Mouse (Mus musculus): ENCODE measurements around the gene Kat6b.

Kat6b gene

DNA sequence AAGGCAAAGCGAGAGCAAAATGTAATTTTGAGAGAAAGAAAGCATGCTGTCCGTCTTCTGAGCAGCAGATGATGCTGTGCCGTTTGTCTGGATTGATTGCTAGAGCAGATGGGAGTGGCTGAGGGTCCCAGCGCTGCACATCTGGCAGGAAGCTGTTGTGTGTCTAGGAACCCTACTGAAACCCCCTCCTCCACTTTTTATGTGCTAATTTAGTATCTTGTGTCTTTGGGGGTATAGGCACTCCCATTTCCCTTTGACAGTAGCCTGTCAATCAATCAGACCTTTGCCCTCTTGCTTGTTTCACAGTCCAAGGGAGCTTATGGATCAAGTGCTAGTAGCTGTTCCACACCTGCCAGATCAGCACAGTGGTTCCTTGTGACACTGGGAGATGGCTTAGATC, 191.9 kb downstream of the Kat6b start:
- no peak for DNase-seq

DNA sequence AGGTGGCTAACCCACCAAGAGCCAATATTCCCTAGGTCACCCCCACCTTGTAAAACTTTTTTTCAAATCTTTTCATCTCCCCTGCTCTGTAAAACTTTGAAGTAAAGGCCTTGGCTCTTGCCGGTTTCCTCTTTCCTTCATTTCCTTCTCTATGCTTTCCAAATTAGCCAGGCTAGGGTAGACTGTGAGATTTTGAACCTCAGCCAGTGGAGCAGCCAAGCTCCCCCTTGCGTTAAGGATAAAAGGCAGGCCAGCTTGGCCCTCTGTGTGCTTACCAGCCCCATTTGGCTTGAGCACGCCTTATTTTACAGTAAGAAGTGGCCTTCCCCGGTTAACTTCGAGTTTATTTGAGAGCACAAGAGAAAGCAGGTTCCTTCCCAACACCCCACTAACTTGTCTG, 193.2 kb downstream of the Kat6b start:
- DNase-seq: no peak

DNA sequence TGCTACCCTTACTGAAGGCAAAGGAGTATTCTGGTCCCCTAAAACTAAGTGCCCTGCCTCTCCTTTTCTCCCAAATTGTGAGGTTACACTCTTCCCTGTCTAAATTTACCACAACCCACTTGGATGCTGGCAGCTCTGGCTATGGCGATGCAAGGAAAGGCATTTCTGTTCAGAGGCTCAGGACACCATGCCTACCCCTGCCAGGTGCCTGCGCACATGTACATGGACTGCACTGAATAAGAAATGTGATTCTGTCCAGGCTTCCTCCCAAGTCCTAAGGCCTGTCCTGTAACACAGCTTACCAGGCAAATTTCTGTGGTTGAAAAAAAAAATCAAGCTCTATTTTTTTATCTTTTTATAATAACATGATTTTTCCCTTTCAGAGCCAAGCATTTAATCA, 195.0 kb downstream of the Kat6b start:
- no peak for DNase-seq

DNA sequence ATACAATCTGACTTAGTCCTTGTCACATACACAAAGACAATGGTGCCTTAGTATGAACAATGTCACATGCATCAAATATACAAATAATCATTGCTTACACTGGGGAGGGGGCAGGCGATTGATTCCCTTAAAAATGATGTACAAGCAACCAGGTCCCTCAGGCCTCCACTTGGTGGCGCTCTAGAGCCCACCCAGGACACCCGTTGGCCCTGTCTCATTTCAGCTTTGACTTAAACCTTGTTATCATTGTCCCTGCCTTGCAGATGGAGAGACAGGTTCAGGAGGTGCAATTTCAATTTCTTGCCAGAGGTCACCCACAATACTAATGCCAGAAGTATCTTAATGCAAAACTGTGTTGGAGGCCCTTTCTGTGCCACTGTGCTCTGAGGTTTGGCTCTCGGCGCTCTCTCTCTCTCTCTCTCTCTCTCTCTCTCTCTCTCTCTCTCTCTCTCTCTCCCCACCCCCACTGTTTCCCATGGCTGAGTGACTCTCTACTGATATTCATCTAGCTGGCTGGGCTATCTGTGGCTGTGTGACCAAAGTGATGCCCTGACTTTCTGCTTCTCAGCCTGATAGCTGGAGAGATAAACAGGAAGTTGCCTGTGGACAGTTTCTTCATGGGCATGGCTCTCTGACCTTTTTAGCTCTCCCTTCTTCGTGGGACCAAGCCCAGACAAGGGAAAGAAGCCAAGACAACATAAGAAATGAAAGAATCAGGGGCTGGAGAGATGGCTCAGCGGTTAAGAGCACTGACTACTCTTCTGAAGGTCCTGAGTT, 197.5 kb downstream of the Kat6b start:
- DNase-seq: no peak

DNA sequence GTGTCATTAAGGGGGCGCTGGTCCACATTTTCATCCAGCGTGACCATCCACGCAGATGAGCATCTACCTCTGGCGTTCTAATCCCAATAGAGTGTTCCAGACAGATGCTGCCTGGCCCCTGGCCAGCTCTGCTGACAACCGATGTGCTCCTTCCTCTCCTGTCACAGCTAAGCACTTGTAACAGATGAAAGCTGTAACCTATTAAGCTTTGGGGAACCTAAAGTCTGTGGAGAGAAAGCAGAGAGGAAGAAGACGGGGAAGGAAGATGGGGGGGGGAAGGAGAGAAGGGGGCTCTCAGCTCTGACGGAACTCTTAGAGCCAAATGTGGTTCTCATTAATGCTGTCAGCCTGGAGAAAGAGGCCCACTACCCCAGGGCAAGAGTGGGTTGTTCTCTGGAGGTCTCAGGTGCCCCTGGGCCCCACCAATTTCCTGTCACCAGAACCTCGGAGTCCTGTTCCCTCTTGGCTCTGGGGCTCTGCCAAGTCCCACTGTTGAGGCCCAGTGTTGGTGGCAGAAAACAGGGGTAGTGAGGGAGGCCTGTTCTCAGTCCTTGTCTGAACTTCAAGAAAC, 198.5 kb downstream of the Kat6b start:
- no peak for DNase-seq

DNA sequence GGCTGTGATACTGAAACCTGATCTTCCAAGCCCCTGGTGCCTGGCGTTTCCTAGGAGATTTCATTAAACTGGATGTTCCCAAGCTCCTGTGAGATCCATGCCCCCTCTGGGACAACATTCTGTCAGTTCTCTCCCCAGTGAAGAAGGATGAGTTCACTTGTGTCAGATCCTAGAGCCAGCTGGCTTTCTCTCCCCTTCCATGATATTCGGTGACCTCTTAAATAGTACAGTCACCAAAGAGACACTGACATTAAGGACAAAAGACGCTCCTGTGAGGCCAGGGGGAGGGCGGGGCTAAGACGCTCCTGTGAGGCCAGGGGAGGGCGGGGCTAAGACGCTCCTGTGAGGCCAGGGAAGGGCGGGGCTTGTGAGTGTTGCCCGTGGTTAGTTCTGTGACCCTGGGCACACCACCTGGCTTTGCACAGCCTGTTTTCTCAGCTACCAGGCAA, 201.5 kb downstream of the Kat6b start:
- peak; percentile 31 for DNase-seq

DNA sequence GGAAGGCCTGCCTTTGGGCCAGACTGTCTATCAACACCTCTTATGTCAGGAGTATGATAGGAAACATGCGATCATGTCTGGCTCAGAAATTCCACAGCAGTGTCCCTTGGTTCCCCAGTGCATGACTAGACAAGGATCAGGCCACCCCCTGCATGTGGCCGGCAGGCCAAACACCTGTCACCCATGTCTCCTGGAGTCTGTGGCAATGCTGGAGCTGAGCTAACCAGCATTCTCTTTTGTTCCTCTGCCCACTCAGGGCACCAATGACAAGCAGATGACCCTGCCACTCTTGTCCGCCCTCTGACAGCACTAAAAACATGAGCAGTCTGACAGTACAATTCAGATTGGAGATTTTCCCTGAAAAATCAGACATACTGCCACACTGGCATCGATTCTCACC, 202.6 kb downstream of the Kat6b start:
- DNase-seq: no peak

DNA sequence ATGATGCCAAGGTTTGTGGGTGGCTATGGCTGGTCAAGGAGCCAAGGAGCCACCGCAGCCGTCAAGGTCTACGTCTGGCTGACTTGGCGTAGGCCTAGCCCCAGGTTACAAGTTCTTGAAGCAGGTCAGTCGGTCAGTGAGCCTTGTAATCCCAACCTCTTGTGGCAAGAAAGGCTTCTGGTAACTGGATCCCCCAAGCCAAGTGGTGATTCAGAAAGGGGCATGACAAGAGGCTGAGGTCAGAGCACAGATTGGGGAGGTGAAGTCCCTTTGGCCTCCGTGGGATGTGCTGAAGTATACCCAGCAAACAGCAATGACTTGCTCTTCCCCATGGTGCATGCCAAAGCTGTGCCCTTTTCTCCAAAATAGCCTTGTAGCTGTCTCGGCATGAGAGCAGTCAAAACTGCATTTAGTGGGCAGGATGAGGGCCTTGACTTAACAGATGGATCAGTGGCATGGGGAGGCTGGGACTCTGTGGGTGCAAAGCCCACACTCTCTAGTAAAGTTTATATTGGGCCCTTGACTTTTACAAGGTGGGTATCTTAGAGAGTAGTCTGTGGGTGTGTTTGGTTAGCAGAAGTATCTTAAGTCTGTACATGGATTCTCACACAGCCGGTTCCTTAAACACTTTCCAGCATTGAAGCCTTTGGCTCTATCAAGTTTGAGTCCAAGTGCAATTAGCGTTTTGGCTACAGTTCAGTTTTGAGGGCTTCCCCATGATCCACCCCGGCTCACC, 204.3 kb downstream of the Kat6b start:
- DNase-seq: no peak

DNA sequence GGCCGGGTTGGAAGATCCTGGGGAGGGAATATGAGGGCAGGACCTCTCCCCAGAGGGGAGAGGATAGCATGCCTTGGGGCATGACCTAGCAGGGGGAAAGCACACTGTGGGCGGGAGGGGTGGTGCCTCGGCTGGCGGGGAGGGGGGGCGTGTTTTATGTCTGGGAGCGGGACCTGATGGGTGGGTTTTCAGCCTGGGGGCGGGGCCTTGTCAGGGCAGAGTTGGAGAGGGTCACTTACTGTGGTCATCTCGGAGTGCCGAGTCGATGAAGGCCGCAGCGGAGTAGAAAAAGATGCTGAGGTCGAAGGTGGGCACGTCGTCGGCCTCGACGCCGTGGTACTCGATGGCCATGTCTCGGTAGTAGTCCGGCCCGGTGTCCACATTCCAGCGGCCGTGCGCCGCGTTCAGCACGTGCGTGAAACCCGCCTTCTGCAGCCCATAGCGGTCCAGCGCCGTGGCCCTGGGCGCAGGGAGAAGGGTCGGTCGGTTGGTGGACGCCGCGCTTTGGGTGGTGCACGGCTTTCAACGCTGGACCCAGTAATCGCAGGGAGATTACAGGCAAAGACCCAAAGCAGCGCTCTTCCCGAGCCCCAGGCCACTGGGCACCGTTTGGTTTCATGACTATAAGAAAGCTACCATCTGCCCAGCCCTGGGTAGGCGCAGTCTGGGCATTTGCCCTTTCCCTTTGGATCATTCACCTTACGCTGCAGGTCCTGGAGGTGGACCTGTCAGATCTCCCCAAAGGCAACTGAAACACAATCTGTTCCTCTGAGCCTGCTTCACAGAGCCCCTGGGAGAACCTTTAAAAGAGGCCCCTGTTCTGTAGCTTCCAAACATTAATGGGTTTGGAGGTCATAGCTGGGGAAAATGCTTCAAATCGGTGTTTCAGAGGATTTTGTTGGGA, 205.4 kb downstream of the Kat6b start:
- no peak for DNase-seq

DNA sequence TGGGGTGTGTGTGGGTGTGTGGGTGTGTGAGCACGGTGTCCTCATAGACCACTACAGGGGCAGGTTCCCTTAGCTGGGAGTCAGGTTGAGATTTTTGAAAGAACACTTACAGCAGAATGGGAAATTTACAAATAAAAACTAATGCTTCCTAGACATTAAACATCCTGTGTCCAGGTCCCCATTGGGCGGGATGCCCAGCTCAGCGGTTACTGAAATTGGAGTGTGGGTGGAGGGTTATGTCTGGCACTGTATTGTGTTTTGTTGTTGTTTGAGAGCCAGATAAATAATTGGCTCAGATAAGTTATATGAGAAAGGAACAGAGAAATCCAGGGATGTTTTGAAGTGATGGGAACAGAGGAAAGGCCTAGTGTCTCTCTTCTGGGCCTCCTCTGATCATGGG, 209.8 kb downstream of the Kat6b start:
- no peak for DNase-seq

DNA sequence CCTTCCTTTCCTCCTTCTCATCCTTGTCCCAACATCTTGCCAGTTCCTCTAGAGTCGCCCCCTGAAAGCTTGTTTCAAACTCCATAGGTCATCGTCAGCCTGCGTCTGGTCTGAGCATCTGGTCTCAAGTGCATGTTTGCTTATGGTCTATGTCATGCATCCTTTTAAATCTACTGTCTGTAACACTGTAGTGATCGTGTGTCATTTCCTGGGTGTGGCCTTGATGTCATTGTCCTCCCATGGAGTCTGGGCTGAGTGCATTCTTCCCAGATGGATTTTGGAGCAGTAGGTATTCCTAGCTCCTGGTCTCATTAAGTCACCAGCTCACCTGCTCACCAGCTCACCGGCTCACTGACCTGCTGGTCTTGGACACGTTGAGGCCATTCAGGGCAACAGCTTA, 213.8 kb downstream of the Kat6b start:
- DNase-seq: no peak

DNA sequence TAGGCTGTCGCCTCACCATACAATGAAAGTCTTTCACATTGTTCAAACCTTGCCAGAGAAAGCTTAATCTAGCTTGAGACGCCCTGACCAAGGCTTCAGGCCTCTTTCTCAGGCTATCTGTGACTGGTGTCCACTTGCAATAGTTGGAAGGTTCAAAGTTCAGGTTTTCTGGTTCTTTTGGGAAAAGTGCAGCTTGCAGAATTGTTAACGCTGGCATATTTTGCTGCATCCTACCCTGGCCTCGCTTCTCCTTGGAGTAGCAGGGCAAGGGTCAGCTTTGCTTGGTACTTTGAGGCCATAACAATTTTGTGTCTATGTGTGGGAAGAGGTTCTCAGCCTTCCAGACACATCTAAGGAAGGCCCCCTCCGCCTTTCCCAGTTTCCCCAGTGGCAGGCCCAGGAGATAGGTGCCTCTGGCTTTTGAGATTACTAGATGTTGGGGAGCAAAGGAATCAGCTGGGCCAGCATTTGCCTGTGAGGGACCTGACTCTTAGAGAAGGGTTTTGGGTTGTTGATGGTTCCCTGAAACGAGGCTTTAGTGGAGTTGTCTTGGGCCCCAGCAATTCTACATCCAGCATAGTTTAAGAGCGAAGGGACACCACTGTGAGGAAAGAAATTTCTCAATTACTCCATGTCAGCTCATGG, 215.1 kb downstream of the Kat6b start:
- DNase-seq: no peak

DNA sequence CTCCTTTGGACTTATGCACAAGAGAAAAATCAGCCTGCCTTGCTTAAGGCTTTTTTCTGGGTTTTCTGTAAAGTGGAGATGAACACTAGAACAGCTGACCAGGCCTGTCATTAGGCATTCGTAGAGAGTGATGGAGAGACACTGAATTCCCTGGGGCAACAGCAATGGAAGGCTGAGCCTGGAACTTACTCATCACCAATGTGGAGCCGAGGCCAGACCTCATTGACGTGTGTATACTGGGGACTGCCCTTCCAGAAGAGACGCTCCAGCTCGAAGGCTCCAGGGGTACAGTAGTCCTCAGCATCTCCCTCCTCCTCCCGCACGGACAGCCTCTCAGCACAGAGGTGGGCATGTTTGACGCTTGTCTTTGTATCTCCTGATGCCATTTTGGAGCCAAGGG, 221.5 kb downstream of the Kat6b start:
- DNase-seq: no peak

DNA sequence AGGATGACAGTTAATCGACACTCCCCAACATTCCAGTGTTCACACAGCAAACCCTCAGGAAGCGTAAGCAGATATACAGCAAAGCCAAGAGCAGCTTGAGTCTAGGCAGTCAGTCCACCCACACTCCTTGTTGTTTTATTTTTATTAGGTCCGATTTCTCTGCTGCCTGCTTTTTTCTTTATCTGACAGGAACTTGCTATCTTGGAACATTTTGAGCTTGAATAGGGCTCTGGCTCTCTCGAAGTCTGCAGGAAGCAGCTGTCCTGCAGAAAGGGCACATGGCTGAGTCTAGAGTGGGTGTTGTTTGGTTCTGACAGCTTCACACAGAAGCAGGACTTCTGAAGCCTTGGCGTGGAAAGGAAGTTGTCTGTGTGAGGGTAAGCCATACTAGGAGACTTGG, 222.0 kb downstream of the Kat6b start:
- no peak for DNase-seq

DNA sequence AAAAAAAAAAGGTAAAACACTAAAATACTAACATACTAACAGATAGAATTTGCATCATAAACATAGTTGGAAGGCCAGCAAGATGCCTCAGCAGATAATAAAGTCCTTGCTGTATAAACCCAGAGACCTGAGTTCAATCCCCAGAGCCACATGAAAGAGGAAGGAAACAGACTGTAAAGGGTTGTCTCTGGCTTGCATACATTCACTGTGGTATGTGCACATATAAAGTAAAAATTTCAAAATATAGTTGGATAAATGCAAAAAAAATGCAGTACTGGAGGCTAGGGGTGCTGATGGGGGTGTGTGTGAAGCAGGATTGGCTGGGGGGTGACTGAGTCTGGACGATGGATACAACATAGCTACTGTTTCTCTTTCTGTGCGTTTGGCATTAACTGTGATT, 224.2 kb downstream of the Kat6b start:
- no peak for DNase-seq

DNA sequence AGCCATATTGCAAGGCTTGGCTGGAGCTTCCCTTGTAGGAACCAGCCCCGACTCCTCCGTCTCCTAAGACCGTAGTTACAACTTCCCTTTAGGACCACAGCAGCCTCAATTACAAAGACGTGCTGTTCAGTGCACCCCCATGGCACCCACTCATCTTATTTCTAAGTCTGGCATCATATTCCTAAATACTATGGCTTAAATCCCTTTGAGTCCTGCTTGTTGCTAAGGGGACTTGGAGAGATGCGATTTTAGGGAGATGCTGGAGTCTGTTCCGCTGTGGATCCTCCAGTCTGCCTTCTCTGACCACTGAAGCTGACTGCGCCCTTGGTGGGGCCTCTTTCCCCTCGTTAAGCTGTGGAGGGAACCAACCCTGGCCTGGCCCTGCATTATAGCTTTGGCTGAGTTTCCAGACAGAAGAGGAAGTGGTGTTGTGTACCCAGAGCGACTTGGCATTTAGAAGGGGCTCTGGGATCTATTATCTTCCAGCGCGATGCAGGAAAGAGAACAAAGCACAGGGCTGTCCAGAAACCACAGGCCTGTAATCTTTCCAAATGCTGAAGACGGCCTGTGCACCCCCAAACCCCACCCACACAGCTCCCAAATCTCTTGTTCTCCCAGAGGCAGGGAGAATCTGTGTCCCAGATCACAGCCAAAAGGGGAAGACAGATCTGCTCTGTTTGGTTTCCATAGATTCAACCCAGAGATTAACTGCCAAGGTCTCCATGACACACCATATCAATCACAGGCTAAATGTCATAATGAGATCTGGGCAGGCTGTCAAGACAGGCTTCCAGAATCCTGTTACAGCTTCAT, 225.7 kb downstream of the Kat6b start:
- no peak for DNase-seq

DNA sequence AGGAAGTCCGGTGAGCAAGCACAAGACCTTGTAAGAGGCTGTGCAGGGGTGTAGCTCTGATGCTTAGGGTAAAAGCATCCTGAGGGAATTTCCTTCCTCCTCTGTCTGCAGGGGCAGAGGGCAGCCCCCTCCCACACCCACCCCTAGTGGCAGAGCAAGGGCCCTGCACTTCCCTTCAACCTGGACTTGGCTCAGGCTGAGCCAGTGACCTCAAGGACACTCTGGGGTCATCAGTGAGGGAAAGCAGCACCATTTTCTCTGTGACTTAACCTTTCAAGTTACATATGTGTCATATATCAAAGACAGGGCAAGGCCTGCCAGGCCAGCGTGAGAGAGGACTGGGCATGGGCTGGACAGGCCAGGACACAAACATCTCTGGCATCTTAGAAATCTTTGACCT, 228.3 kb downstream of the Kat6b start:
- no peak for DNase-seq

DNA sequence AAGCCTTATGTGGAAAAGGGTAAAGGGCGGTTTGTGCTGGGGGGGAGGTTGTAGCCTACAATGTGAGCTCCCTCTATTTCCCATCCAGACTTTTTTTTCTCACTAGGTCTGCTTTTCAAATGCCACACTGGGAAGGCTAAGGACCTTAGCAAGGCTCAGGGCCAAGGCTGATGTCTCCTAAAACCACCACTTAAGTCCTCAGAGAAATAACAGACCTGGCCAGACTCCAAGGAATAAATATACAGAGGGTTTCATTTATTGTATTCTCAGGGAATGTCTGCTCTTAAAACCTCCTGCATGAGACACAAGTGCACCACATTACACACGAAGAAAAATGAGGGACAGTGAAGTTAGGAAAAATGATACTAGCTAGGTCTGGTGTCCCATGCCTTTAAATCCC, 230.0 kb downstream of the Kat6b start:
- no peak for DNase-seq

DNA sequence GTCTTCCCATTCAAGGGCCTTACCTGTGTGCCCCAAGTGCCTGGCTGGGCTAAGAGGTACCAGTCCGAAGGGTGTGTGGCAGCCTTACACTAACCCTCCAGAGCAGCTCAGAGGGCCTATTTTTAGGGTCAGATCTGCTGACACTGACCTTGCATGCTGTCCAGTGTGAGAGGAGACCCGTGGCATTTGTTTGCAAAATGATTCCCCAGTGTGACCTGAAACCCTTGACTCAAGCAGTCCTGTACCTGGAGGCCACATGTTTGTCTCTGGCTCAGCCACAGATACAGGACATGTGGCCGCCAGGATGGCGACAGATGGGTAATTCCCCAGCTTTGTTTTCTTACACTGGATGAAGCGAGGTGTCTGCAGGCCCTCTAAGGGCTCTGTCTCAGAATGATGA, 233.3 kb downstream of the Kat6b start, which contains the start of gene Dupd1:
Gene Dupd1 (minus strand): TSS at position 91 of the 400 bp plus-strand sequence.
- no peak for DNase-seq

DNA sequence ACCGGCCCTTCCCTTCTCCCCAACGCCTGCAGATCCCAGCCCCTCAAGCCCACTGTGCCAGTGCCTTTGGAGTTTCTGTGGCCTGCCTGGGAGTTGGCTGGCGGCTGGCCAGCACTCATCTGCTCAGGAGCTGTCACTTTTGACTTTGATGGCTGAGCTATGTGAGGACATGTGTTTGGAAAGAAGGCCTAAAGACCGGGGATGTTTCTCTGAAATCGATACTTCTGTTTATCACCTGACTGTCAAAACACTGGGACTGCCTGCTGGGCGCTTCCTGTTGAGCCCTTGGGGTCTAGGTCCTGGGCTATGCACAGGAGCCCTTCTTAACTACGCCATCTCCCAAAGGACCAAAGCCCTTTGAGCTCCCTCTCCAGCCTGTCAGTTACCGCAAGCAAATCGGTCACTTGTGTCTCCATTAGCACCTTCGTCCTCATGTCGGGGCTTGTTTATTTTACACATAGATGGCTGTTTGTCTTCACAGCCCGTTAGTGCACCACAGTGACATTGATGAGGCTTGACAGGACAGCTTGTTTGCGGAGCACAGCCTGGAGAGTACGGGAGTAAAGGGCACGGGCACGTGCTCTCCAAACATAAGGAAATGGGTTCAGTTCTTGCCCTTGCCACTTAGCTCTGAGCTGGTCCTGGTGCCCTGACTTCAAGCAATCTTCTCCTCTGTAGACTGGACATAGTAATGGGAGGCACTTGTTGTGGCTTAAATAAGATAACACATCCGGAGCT, 238.6 kb downstream of the Kat6b start:
- DNase-seq: no peak

Measured in cerebellum, adult 11-12 months (tissue).